Mouse (Mus musculus): ENCODE measurements around the gene Nfkbid. TPM values are rescaled to one million over a fixed set of nuclear protein-coding genes. Genes with fewer than 3 reads are reported as not detected.

Gene Nfkbid
- polyA plus RNA-seq, 1 experiment from 2014 or later = 2.7 TPM

GRCm38 (mm10) chr7:30444971-30445751 lies 23.6 kb downstream of the Nfkbid start, which contains the start of gene Aplp1:
Aplp1 (minus strand) TSS chr7:30445535.
- Histone ChIP-seq H3K36me3 (ENCODE audit: control insufficient read depth, insufficient read depth, low read length) (no peaks in the 10 kb centered on the region), H3K4me3 (ENCODE audit: low read depth, low read length) (peak within 1 kb of the TSS; percentile 57), H3K27me3 (ENCODE audit: control insufficient read depth, insufficient read depth, low read length) (no peaks in the 10 kb centered on the region), H3K27ac (ENCODE audit: low read length) (peak within 1 kb of the TSS; percentile 39; the same call in 1 of the 2 replicates), H3K9me3 (ENCODE audit: control insufficient read depth, low read depth, low read length) (peaks cover 2% of the 10 kb centered on the region; the same call in 1 of the 2 replicates), H3K9ac (replicated peaks; ENCODE audit: low read depth, low read length) (peak within 1 kb of the TSS; percentile 38), H3K4me2 (replicated peaks; ENCODE audit: low read depth, low read length) (peak within 1 kb of the TSS; percentile 87), H3K4me1 (ENCODE audit: control insufficient read depth, insufficient read depth, low read length) (peaks cover 7% of the 10 kb centered on the region; the same call in 1 of the 2 replicates)
- ATAC-seq (ENCODE audit: insufficient number of reproducible peaks, insufficient read depth, low FRiP score, low read depth) = peak; percentile 73
- WGBS = 1% methylated on average over 40 of the region's 72 CpGs

DNA sequence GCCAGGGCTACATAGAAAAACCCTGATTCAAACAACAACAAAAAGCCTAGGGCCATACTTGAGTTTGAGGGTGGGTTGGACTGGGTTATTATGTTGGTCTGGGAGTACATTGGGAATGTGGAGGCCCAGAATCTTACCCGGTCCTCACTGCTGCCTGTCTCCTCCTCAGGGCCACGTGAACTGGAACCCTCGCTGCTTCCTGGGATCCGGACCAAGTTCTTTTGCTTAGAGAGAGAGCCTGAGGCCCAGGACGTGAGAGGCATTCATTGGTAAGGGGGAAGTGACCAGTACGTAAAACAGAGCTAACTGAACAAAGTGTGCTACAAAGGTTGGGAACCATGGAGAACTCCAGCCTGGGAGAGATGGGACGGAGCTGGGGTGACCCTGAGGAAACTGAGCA lies 28.7 kb downstream of the Nfkbid start:
- Histone ChIP-seq H3K9me3 (ENCODE audit: control insufficient read depth, low read depth, low read length) (peaks cover 2% of the 10 kb centered on the region; the same call in 1 of the 2 replicates), H3K4me1 (ENCODE audit: control insufficient read depth, insufficient read depth, low read length) (no peaks in the 10 kb centered on the region; the same call in 1 of the 2 replicates), H3K4me2 (replicated peaks; ENCODE audit: low read depth, low read length) (no peak overlapping the region), H3K4me3 (ENCODE audit: low read depth, low read length) (no peak overlapping the region), H3K36me3 (ENCODE audit: control insufficient read depth, insufficient read depth, low read length) (no peaks in the 10 kb centered on the region), H3K9ac (replicated peaks; ENCODE audit: low read depth, low read length) (no peak overlapping the region), H3K27me3 (ENCODE audit: control insufficient read depth, insufficient read depth, low read length) (peaks cover 24% of the 10 kb centered on the region), H3K27ac (ENCODE audit: low read length) (no peak overlapping the region)
- ATAC-seq (ENCODE audit: insufficient number of reproducible peaks, insufficient read depth, low FRiP score, low read depth) = no peak
- 79% methylated on average over 7 of the region's 7 CpGs for WGBS

DNA sequence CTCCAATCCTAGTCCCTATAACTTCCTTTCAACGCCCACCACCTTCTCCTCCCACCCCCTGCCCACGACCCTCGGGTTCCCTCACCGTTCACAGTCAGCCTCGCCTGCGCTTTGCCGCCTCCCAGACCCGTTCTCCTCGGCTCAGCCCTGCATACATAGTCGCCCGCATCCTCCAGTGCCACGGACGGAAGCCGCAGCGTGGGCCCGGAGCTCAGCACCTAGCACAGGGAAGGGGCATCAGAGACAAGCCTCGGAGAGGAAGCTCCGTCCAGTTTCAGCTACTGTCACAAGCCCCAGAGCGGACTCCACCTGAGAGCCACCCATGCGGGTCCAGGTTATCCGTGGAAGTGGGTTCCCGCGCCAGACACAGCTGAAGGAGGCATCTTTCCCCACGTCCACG lies 31.8 kb downstream of the Nfkbid start:
- Histone ChIP-seq H3K4me2 (replicated peaks; ENCODE audit: low read depth, low read length) (no peak overlapping the region), H3K4me1 (ENCODE audit: control insufficient read depth, insufficient read depth, low read length) (peaks cover 14% of the 10 kb centered on the region; the same call in 1 of the 2 replicates), H3K27ac (ENCODE audit: low read length) (no peak overlapping the region), H3K9me3 (ENCODE audit: control insufficient read depth, low read depth, low read length) (no peaks in the 10 kb centered on the region), H3K27me3 (ENCODE audit: control insufficient read depth, insufficient read depth, low read length) (peaks cover 51% of the 10 kb centered on the region), H3K36me3 (ENCODE audit: control insufficient read depth, insufficient read depth, low read length) (no peaks in the 10 kb centered on the region), H3K9ac (replicated peaks; ENCODE audit: low read depth, low read length) (no peak overlapping the region), H3K4me3 (ENCODE audit: low read depth, low read length) (no peak overlapping the region)
- no peak for ATAC-seq (ENCODE audit: insufficient number of reproducible peaks, insufficient read depth, low FRiP score, low read depth)
- WGBS = 21% methylated on average over 25 of the region's 25 CpGs

DNA sequence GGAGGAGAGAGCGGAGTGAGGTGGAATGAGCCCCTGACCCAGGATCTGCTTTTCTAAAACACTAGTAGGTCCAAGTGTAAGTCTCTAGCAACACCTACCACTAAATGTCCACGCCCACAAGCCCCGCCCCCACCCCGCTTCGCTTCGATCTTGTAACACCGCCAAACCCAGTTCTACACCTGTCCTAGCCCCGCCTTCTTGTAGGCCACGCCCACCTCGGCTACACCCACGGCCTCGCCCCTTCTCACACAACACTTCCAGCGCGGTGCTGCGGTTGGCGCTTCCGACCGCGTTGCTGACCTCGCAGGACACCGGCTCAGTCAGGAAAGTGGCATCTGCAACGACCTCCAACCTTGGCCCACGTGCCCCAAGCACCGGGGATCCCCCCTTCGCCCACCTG lies 32.2 kb downstream of the Nfkbid start:
- no peaks in the 10 kb centered on the region for H3K36me3 ChIP-seq (ENCODE audit: control insufficient read depth, insufficient read depth, low read length)
- 0 out of 2 replicates have a peak overlapping the region, but pooled peaks have one; percentile 3 for H3K4me2 ChIP-seq (replicated peaks; ENCODE audit: low read depth, low read length)
- H3K4me1 ChIP-seq (ENCODE audit: control insufficient read depth, insufficient read depth, low read length) = peaks cover 15% of the 10 kb centered on the region; the same call in 1 of the 2 replicates
- H3K27me3 ChIP-seq (ENCODE audit: control insufficient read depth, insufficient read depth, low read length) = peaks cover 56% of the 10 kb centered on the region
- no peaks in the 10 kb centered on the region for H3K9me3 ChIP-seq (ENCODE audit: control insufficient read depth, low read depth, low read length)
- 0 out of 2 replicates have a peak, but pooled peaks have one; percentile 42 for ATAC-seq (ENCODE audit: insufficient number of reproducible peaks, insufficient read depth, low FRiP score, low read depth)
- no peak overlapping the region for H3K9ac ChIP-seq (replicated peaks; ENCODE audit: low read depth, low read length)
- no peak overlapping the region for H3K4me3 ChIP-seq (ENCODE audit: low read depth, low read length)
- 2% methylated on average over 25 of the region's 25 CpGs for WGBS
- H3K27ac ChIP-seq (ENCODE audit: low read length) = no peak overlapping the region

DNA sequence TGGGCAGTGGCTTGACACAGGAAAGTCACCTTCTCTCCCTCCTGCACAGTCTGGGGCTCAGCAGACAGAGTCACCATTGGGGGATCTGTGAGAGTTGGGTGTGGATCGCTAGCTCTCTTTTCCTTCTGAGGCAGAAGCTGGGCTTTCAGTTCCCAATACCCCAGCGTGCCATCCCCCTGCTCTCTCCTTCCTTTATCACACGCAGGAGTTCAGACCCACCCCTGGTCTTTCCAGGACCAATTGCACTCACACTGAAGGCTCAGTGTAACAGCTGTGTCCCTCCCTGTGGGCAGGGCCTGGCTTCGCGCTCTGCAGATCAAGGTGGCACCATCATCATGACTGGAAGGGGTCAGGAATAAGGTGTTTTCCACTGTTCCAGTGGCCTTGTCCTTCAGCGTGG lies 32.7 kb downstream of the Nfkbid start:
- Histone ChIP-seq H3K27me3 (ENCODE audit: control insufficient read depth, insufficient read depth, low read length) (peaks cover 60% of the 10 kb centered on the region), H3K4me2 (replicated peaks; ENCODE audit: low read depth, low read length) (0 out of 2 replicates have a peak overlapping the region, but pooled peaks have one; percentile 3)

GRCm38 (mm10) chr7:30456487-30456886 lies 35.0 kb downstream of the Nfkbid start:
- Histone ChIP-seq H3K9me3 (ENCODE audit: control insufficient read depth, low read depth, low read length) (no peaks in the 10 kb centered on the region), H3K36me3 (ENCODE audit: control insufficient read depth, insufficient read depth, low read length) (no peaks in the 10 kb centered on the region), H3K27me3 (ENCODE audit: control insufficient read depth, insufficient read depth, low read length) (peaks cover 78% of the 10 kb centered on the region), H3K4me1 (ENCODE audit: control insufficient read depth, insufficient read depth, low read length) (peaks cover 15% of the 10 kb centered on the region; the same call in 1 of the 2 replicates), H3K9ac (replicated peaks; ENCODE audit: low read depth, low read length) (no peak overlapping the region), H3K27ac (ENCODE audit: low read length) (no peak overlapping the region), H3K4me3 (ENCODE audit: low read depth, low read length) (peak overlapping the region; percentile 17; the same call in 1 of the 2 replicates), H3K4me2 (replicated peaks; ENCODE audit: low read depth, low read length) (no peak overlapping the region)
- no peak for ATAC-seq (ENCODE audit: insufficient number of reproducible peaks, insufficient read depth, low FRiP score, low read depth)
- WGBS = 4% methylated on average over 9 of the region's 9 CpGs

More for the DNA sequence above, 32.7 kb downstream of the Nfkbid start:
- Histone ChIP-seq H3K27ac (ENCODE audit: low read length) (no peak overlapping the region), H3K36me3 (ENCODE audit: control insufficient read depth, insufficient read depth, low read length) (no peaks in the 10 kb centered on the region), H3K9me3 (ENCODE audit: control insufficient read depth, low read depth, low read length) (no peaks in the 10 kb centered on the region), H3K4me1 (ENCODE audit: control insufficient read depth, insufficient read depth, low read length) (peaks cover 15% of the 10 kb centered on the region; the same call in 1 of the 2 replicates), H3K9ac (replicated peaks; ENCODE audit: low read depth, low read length) (no peak overlapping the region), H3K4me3 (ENCODE audit: low read depth, low read length) (no peak overlapping the region)
- ATAC-seq (ENCODE audit: insufficient number of reproducible peaks, insufficient read depth, low FRiP score, low read depth) = no peak
- 2% methylated on average over 6 of the region's 6 CpGs for WGBS

GRCm38 (mm10) chr7:30456911-30457628 lies 35.5 kb downstream of the Nfkbid start:
- H3K4me1 ChIP-seq (ENCODE audit: control insufficient read depth, insufficient read depth, low read length) = peaks cover 15% of the 10 kb centered on the region; the same call in 1 of the 2 replicates
- no peak overlapping the region for H3K27ac ChIP-seq (ENCODE audit: low read length)
- H3K36me3 ChIP-seq (ENCODE audit: control insufficient read depth, insufficient read depth, low read length) = no peaks in the 10 kb centered on the region
- H3K27me3 ChIP-seq (ENCODE audit: control insufficient read depth, insufficient read depth, low read length) = peaks cover 78% of the 10 kb centered on the region
- H3K4me2 ChIP-seq (replicated peaks; ENCODE audit: low read depth, low read length) = peak overlapping the region; percentile 32
- under 1% methylated on average over 31 of the region's 31 CpGs for WGBS
- H3K4me3 ChIP-seq (ENCODE audit: low read depth, low read length) = peak overlapping the region; percentile 17
- ATAC-seq (ENCODE audit: insufficient number of reproducible peaks, insufficient read depth, low FRiP score, low read depth) = no peak
- H3K9ac ChIP-seq (replicated peaks; ENCODE audit: low read depth, low read length) = no peak overlapping the region
- no peaks in the 10 kb centered on the region for H3K9me3 ChIP-seq (ENCODE audit: control insufficient read depth, low read depth, low read length)

DNA sequence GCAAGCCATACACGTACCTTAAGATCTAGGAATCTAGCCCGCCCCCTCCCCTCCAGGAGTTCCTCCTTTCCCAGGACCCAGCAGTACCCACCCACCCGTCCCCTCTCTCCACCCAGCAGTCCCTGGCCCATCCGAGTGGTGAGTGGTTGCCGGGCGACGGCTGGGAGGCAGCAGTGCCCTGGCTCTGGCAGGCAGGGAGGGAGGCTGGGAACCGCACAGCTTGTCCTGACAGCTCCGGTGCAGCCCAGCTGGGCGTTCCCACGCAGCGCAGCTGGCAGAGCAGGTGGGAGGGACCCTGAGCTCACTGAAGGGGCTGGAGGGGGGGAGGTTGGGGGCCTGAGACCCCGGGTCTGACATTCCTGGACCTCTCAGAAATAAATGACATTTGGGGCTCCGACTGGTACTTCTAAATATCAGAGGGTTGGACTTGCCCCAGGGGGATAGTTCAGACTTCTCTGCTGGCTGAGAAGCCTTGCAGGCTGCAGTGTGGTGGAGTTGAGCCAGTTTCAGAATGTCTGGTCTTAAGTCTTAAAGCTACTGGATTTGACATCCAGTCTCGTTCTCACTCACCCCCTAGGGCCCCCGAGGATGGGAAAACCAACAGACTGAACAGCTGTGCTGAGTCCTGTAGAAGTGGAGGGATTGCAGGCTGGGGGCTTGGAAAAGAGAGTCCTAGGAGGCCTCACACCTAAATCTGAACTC lies 36.2 kb downstream of the Nfkbid start, which contains the start of the genes Kirrel2 and Nphs1:
TSS of gene Kirrel2 (minus strand) at position 62 of the 702 bp plus-strand sequence.
TSS of gene Nphs1 (plus strand) at position 687 of the 702 bp plus-strand sequence.
- no peaks in the 10 kb centered on the region for H3K36me3 ChIP-seq (ENCODE audit: control insufficient read depth, insufficient read depth, low read length)
- ATAC-seq (ENCODE audit: insufficient number of reproducible peaks, insufficient read depth, low FRiP score, low read depth) = peak; percentile 57; the same call in 1 of the 2 replicates
- 3% methylated on average over 16 of the region's 16 CpGs for WGBS
- H3K4me2 ChIP-seq (replicated peaks; ENCODE audit: low read depth, low read length) = peak within 1 kb of the TSS; percentile 32
- H3K27ac ChIP-seq (ENCODE audit: low read length) = no peak within 1 kb of the TSS; the same call in 1 of the 2 replicates
- H3K4me1 ChIP-seq (ENCODE audit: control insufficient read depth, insufficient read depth, low read length) = peaks cover 15% of the 10 kb centered on the region; the same call in 1 of the 2 replicates
- H3K9ac ChIP-seq (replicated peaks; ENCODE audit: low read depth, low read length) = no peak within 1 kb of the TSS
- peak within 1 kb of the TSS; percentile 17 for H3K4me3 ChIP-seq (ENCODE audit: low read depth, low read length)
- no peaks in the 10 kb centered on the region for H3K9me3 ChIP-seq (ENCODE audit: control insufficient read depth, low read depth, low read length)
- peaks cover 82% of the 10 kb centered on the region for H3K27me3 ChIP-seq (ENCODE audit: control insufficient read depth, insufficient read depth, low read length)

Measured in stomach, embryonic 14.5 days (tissue).